In the genomic region with DNA sequence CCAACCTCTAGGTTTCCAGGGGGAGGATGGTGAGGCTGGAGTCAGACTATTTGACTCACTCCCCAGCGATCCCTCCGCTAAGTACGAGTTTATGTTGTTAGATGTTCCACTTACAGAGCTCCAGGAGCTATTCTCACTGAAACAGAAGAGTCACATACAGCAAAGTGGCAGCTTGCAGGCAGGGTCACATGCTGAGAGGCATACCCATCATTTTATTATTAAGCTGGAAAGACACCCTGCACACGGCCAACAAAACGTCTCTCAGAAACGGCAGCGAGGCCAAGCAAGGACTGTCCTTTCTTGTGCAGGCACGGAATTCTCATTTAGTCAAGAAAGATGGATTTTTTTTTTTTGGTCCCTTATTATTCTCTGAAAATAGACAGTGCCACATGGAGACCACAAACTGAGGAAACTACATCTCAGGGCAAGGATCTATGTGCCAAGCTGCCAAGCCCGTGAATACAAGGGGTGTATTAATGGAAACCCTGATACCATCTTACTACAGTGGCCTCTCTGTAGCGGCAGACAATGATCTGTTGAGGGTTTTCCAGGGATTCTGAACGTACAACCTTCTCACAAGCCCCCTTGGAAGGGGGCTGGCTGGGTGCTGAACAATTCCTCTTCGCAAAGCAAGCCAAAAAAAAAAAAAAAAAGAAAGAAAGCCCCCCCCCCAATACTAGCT, we compare ENCODE assay signal across 8 mouse cellular contexts. TPM values are rescaled to one million over a fixed set of nuclear protein-coding genes. Genes with fewer than 3 reads are reported as not detected.
DNase-seq lines count a peak whose midpoint lies in the region; ATAC-seq lines count a peak whose summit lies in the region.

No protein-coding gene starts in this region.

- H3K27me3 ChIP-seq in hindbrain, embryonic 16.5 days (replicated peaks; ENCODE audit: control insufficient read depth, insufficient read depth, low read length) = no peaks in the 10 kb centered on the region

- peak overlapping the region; percentile 87 for H3K27ac ChIP-seq in hindbrain, embryonic 16.5 days (ENCODE audit: low read depth, low read length)

- peak; percentile 35 for DNase-seq in adrenal gland, postnatal 14 days
- DNase-seq in adrenal gland, postnatal 25 days = no peak
- DNase-seq in retina, postnatal 1 day = peak; percentile 28
- DNase-seq in retina, embryonic 14.5 days (ENCODE audit: low spot score) = no peak
- DNase-seq in naive thymus-derived CD4-positive, alpha-beta T cell, adult 2 months (ENCODE audit: low read depth) = peak; percentile 77
- DNase-seq in adipocyte (ENCODE audit: low spot score) = no peak
- no peak for DNase-seq in thymus, postnatal 0 days (ENCODE audit: low spot score)

- H3K9me3 ChIP-seq in hindbrain, embryonic 16.5 days (ENCODE audit: control insufficient read depth, low read length) = no peaks in the 10 kb centered on the region

- peaks cover 37% of the 10 kb centered on the region for H3K4me1 ChIP-seq in hindbrain, embryonic 16.5 days (ENCODE audit: control insufficient read depth, insufficient read depth, low read depth, low read length)

- H3K4me3 ChIP-seq in hindbrain, embryonic 16.5 days (ENCODE audit: low read length) = peak overlapping the region; percentile 60

- H3K36me3 ChIP-seq in hindbrain, embryonic 16.5 days (ENCODE audit: control insufficient read depth, insufficient read depth, low read length) = no peaks in the 10 kb centered on the region

- H3K9ac ChIP-seq in hindbrain, embryonic 16.5 days (ENCODE audit: low read depth, low read length) = peak overlapping the region; percentile 79

- peak overlapping the region; percentile 71 for H3K4me2 ChIP-seq in hindbrain, embryonic 16.5 days (ENCODE audit: low read length)

- WGBS in hindbrain, embryonic 16.5 days = 4% methylated on average over 12 of the region's 12 CpGs

- ATAC-seq in hindbrain, embryonic 16.5 days = peak; percentile 78

RNA-seq across cellular contexts. Expression of gene Vps37b, which starts 1.5 kb away (rescaled TPM):
- total RNA-seq in adrenal gland, postnatal 14 days (2021) = 65.2 and 85.1 TPM in 2 replicates
- total RNA-seq in adrenal gland, postnatal 25 days (2021) = 75.2 and 101 TPM in 2 replicates
- polyA plus RNA-seq in hindbrain, embryonic 16.5 days (2015; fragmentation: Nextera tagmentation; extraction: Ambion mirVana) = 70.9 and 81.1 TPM in 2 replicates
- 32.4 and 32.8 TPM in 2 replicates for polyA plus RNA-seq in thymus, postnatal 0 days (2015; fragmentation: Nextera tagmentation; extraction: Ambion mirVana)

RNA-seq across cellular contexts. Expression of gene Hip1r, which starts 57.1 kb away (rescaled TPM):
- total RNA-seq in adrenal gland, postnatal 14 days (2021) = 18.0 and 26.6 TPM in 2 replicates
- total RNA-seq in adrenal gland, postnatal 25 days (2021) = 17.9 and 18.3 TPM in 2 replicates
- polyA plus RNA-seq in hindbrain, embryonic 16.5 days (2015; fragmentation: Nextera tagmentation; extraction: Ambion mirVana) = 34.3 and 35.3 TPM in 2 replicates
- 9.8 and 11.0 TPM in 2 replicates for polyA plus RNA-seq in thymus, postnatal 0 days (2015; fragmentation: Nextera tagmentation; extraction: Ambion mirVana)

Comparison
In these comparisons a context has a peak if more than half of its experiments do, and no peak if none do; other contexts are left out.
1. DNase-seq: peak in adrenal gland, postnatal 14 days (single experiment), retina, postnatal 1 day (single experiment) and naive thymus-derived CD4-positive, alpha-beta T cell, adult 2 months (single experiment); none in adrenal gland, postnatal 25 days (single experiment), retina, embryonic 14.5 days (single experiment), adipocyte (single experiment) and thymus, postnatal 0 days (single experiment).